Mouse (Mus musculus) CH12.LX (cell line): ENCODE measurements around the gene Slc27a1. TPM values are rescaled to one million over a fixed set of nuclear protein-coding genes. Genes with fewer than 3 reads are reported as not detected.

ENCODE experiments used
- DNase-seq: peaks from one replicate; pipeline ENCODE4 v3.0.0-alpha.2; 2013; ENCODE audit errors: extremely low read depth
- H3K27ac ChIP-seq: 2 replicates; pipeline ENCODE4 v1.5.1; 2012; ENCODE audit warnings: low read depth, mild to moderate bottlenecking, control low read depth, moderate library complexity; ENCODE audit not compliant: insufficient read depth
- H3K27me3 ChIP-seq: replicated peaks from 2 replicates; pipeline ENCODE3; 2012; ENCODE audit warnings: inconsistent platforms
- H3K36me3 ChIP-seq, 2 experiments: replicated peaks in 1 of 2; 2 replicates each; pipeline versions ENCODE3 to v1.6.1; 2012; ENCODE audit warnings: inconsistent platforms in 1 of 2, low read length in 1 of 2, mild to moderate bottlenecking in 1 of 2, mixed read lengths in 1 of 2, moderate library complexity in 1 of 2; ENCODE audit not compliant: control insufficient read depth in 1 of 2, insufficient read depth in 1 of 2
- H3K4me1 ChIP-seq, 2 experiments: 2 replicates each; pipeline ENCODE4 v1.6.1; 2012; ENCODE audit warnings: inconsistent platforms in 1 of 2, moderate library complexity in 1 of 2; ENCODE audit not compliant: insufficient read depth in 2 of 2, control insufficient read depth in 1 of 2
- H3K4me2 ChIP-seq: 2 replicates; pipeline ENCODE4 v1.6.1; 2012; ENCODE audit warnings: low read depth, mild to moderate bottlenecking, control low read depth; ENCODE audit not compliant: poor library complexity, insufficient read depth, severe bottlenecking
- H3K4me3 ChIP-seq, 3 experiments: fragments of 150-350 bp in 1 of 3; sonication (generic) in 1 of 3; replicated peaks in 1 of 3; 2 replicates each; pipeline versions ENCODE3 to v1.5.1; 2011 to 2012; ENCODE audit warnings: low read depth in 2 of 3, low read length in 2 of 3, mild to moderate bottlenecking in 2 of 3, moderate library complexity in 2 of 3, control low read depth in 1 of 3, improper control_type of control experiment in 1 of 3, inconsistent platforms in 1 of 3, mixed read lengths in 1 of 3; ENCODE audit not compliant: poor library complexity in 1 of 3
- H3K79me2 ChIP-seq: replicated peaks from 2 replicates; pipeline ENCODE4 v1.6.1; 2012; ENCODE audit warnings: mild to moderate bottlenecking, moderate library complexity; ENCODE audit not compliant: control insufficient read depth, poor library complexity, insufficient read depth, severe bottlenecking; ENCODE audit errors: extremely low read depth
- H3K9ac ChIP-seq: 2 replicates; pipeline ENCODE4 v1.6.1; 2012; ENCODE audit warnings: low read depth, mild to moderate bottlenecking, control low read depth, moderate library complexity; ENCODE audit not compliant: insufficient read depth
- H3K9me3 ChIP-seq: replicated peaks from 2 replicates; pipeline ENCODE3; 2012; ENCODE audit warnings: low read length, inconsistent platforms, mixed read lengths
- BHLHE40 ChIP-seq: IDR thresholded peaks from 2 replicates; pipeline ENCODE4 v1.6.1; 2011; ENCODE audit warnings: mild to moderate bottlenecking, low read depth, low read length, improper control_type of control experiment
- CHD1 ChIP-seq: IDR thresholded peaks from 2 replicates; pipeline ENCODE4 v1.6.1; 2012; ENCODE audit warnings: low read depth, low read length, improper control_type of control experiment, inconsistent platforms
- CHD2 ChIP-seq: IDR thresholded peaks from 2 replicates; pipeline ENCODE4 v1.6.1; 2011; ENCODE audit warnings: low read length, improper control_type of control experiment
- CTCF ChIP-seq, 2 experiments: IDR thresholded peaks in 1 of 2; conservative IDR thresholded peaks in 1 of 2; 2 replicates each; pipeline ENCODE4 v1.5.1; 2011 to 2012; ENCODE audit warnings: low read depth in 2 of 2, low read length in 2 of 2, improper control_type of control experiment in 1 of 2, inconsistent platforms in 1 of 2, mild to moderate bottlenecking in 1 of 2, moderate library complexity in 1 of 2
- E2F4 ChIP-seq: IDR thresholded peaks from 2 replicates; pipeline ENCODE4 v1.6.1; 2011; ENCODE audit warnings: low read depth, low read length, improper control_type of control experiment; ENCODE audit not compliant: insufficient replicate concordance
- ELF1 ChIP-seq: IDR thresholded peaks from 2 replicates; pipeline ENCODE4 v1.6.1; 2014; ENCODE audit warnings: low read depth, mild to moderate bottlenecking, inconsistent platforms, low read length, improper control_type of control experiment
- EP300 ChIP-seq: IDR thresholded peaks from 2 replicates; pipeline ENCODE4 v1.6.1; 2011; ENCODE audit warnings: low read length, improper control_type of control experiment
- ETS1 ChIP-seq: conservative IDR thresholded peaks from 2 replicates; pipeline ENCODE4 v1.6.1; 2012; ENCODE audit warnings: low read depth, mild to moderate bottlenecking, inconsistent platforms, low read length, improper control_type of control experiment, moderate library complexity
- HCFC1 ChIP-seq: IDR thresholded peaks from 2 replicates; pipeline ENCODE4 v1.6.1; 2012; ENCODE audit warnings: low read depth, mild to moderate bottlenecking, inconsistent platforms, low read length, improper control_type of control experiment
- IRF4 ChIP-seq: IDR thresholded peaks from 2 replicates; pipeline ENCODE4 v1.6.1; 2014; ENCODE audit warnings: low read depth, mild to moderate bottlenecking, inconsistent platforms, low read length, improper control_type of control experiment
- JUN ChIP-seq: IDR thresholded peaks from 2 replicates; pipeline ENCODE4 v1.6.1; 2011; ENCODE audit warnings: low read depth, mild to moderate bottlenecking, low read length, improper control_type of control experiment, moderate library complexity; ENCODE audit not compliant: insufficient read depth
- MAFK ChIP-seq: IDR thresholded peaks from 2 replicates; pipeline ENCODE4 v1.6.1; 2011; ENCODE audit warnings: low read length, improper control_type of control experiment; ENCODE audit not compliant: insufficient replicate concordance
- MAX ChIP-seq: IDR thresholded peaks from 2 replicates; pipeline ENCODE4 v1.6.1; 2011; ENCODE audit warnings: low read length, improper control_type of control experiment
- MAZ ChIP-seq: IDR thresholded peaks from 2 replicates; pipeline ENCODE4 v1.6.1; 2012; ENCODE audit warnings: low read depth, mild to moderate bottlenecking, inconsistent platforms, low read length, improper control_type of control experiment, moderate library complexity
- MEF2A ChIP-seq: IDR thresholded peaks from 2 replicates; pipeline ENCODE4 v1.6.1; 2014; ENCODE audit warnings: low read depth, mild to moderate bottlenecking, inconsistent platforms, low read length, improper control_type of control experiment, borderline replicate concordance
- NRF1 ChIP-seq: IDR thresholded peaks from 2 replicates; pipeline ENCODE4 v1.6.1; 2014; ENCODE audit warnings: low read depth, mild to moderate bottlenecking, inconsistent platforms, low read length, improper control_type of control experiment, moderate library complexity
- POLR2AphosphoS2 ChIP-seq: IDR thresholded peaks from 2 replicates; pipeline ENCODE4 v1.6.1; 2011; ENCODE audit warnings: low read depth, low read length, improper control_type of control experiment
- SMC3 ChIP-seq: IDR thresholded peaks from 2 replicates; pipeline ENCODE4 v1.6.1; 2011; ENCODE audit warnings: low read depth, low read length, improper control_type of control experiment
- TBP ChIP-seq: conservative IDR thresholded peaks from 2 replicates; pipeline ENCODE4 v1.6.1; 2011; ENCODE audit warnings: low read depth, low read length, improper control_type of control experiment
- TCF12 ChIP-seq: IDR thresholded peaks from 2 replicates; pipeline ENCODE4 v1.6.1; 2014; ENCODE audit warnings: low read depth, mild to moderate bottlenecking, inconsistent platforms, low read length, improper control_type of control experiment
- UBTF ChIP-seq: IDR thresholded peaks from 2 replicates; pipeline ENCODE4 v1.6.1; 2012; ENCODE audit warnings: low read depth, mild to moderate bottlenecking, inconsistent platforms, low read length, improper control_type of control experiment, moderate library complexity
- USF1 ChIP-seq: IDR thresholded peaks from 2 replicates; pipeline ENCODE4 v1.6.1; 2014; ENCODE audit warnings: low read depth, mild to moderate bottlenecking, inconsistent platforms, low read length, improper control_type of control experiment
- USF2 ChIP-seq: conservative IDR thresholded peaks from 2 replicates; pipeline ENCODE4 v1.6.1; 2011; ENCODE audit warnings: low read depth, low read length, improper control_type of control experiment
- ZKSCAN1 ChIP-seq: IDR thresholded peaks from 2 replicates; pipeline ENCODE4 v1.6.1; 2012; ENCODE audit warnings: low read depth, inconsistent platforms, low read length, improper control_type of control experiment, borderline replicate concordance
- ZMIZ1 ChIP-seq: IDR thresholded peaks from 2 replicates; pipeline ENCODE4 v1.6.1; 2012; ENCODE audit warnings: low read depth, mild to moderate bottlenecking, inconsistent platforms, low read length, improper control_type of control experiment
- ZNF384 ChIP-seq: IDR thresholded peaks from 2 replicates; pipeline ENCODE4 v1.6.1; 2012; ENCODE audit warnings: low read depth, low read length, improper control_type of control experiment, inconsistent platforms
- dilution Hi-C: fragments of 300-500 bp; cut with MboI; formaldehyde crosslinking; loops from 2 replicates; pipeline ENCODE4 v1.14.3; 2020; ENCODE audit warnings: low sequenced_read_pairs; ENCODE audit not compliant: extremely low pct_unique_long_range_greater_than_20kb, extremely low pct_ligation_motif_present
- in situ Hi-C: fragments of 300-500 bp; cut with MboI; formaldehyde crosslinking; loops from 3 replicates; pipeline ENCODE4 v1.14.3; 2019; ENCODE audit warnings: low sequenced_read_pairs, low pct_ligation_motif_present, low pct_unique_long_range_greater_than_20kb, mixed read lengths
- polyA plus RNA-seq: library from polyadenylated mRNA; unstranded; fragments of >175 nt; gene quantifications from 2 replicates; pipeline ENCODE4 v1.2.1, GENCODE M21; 2012; ENCODE audit warnings: low read depth; ENCODE audit not compliant: insufficient read length
- total RNA-seq, 2 experiments: library from RNA; depleted of rRNA; stranded (reverse); fragments of 300-350 nt in 1 of 2; fragments of >200 nt in 1 of 2; gene quantifications; 2 replicates each; pipeline ENCODE4 v1.2.3; 2012 to 2014

The Slc27a1 gene
- total and polyA plus RNA-seq, 3 experiments = 1.8 to 4.0 (median 2.4) TPM

GRCm38 (mm10) chr8:71610822-71611651 is 42.4 kb downstream of the Slc27a1 start, which contains the start of gene Colgalt1 (continued):
- no peak for TF ChIP-seq CTCF (conservative IDR thresholded peaks at IDR 0.05 in 1 of 2, IDR thresholded peaks at IDR 0.05 in 1 of 2; ENCODE audit: low read depth in 2 of 2, low read length in 2 of 2)
- peak; percentile 68; the same call in 1 of the 2 replicates for TF ChIP-seq POLR2AphosphoS2
- no peak for TF ChIP-seq ZNF384
- TF ChIP-seq JUN = no peak
- TF ChIP-seq ELF1 = peak; percentile 90
- peak; percentile 43; the same call in 1 of the 2 replicates for TF ChIP-seq ETS1
- no peak for TF ChIP-seq USF1
- peak; percentile 45; the same call in 1 of the 2 replicates for TF ChIP-seq IRF4
- peak; percentile 58; the same call in 1 of the 2 replicates for TF ChIP-seq MAZ
- no peak for TF ChIP-seq CHD1
- TF ChIP-seq NRF1 = 0 out of 2 replicates have a peak, but pooled peaks have one; percentile 32

GRCm38 (mm10) chr8:71612141-71612540 is 43.5 kb downstream of the Slc27a1 start:
- in situ Hi-C loops (no loop called here), dilution Hi-C loops (no loop called here)
- Histone ChIP-seq H3K79me2 (peaks cover 20% of the 10 kb centered on the region), H3K9ac (peak overlapping the region; percentile 79; the same call in 1 of the 2 replicates), H3K36me3 (peaks cover 32 to 74% of the 10 kb centered on the region in 2 experiments), H3K4me2 (peak overlapping the region; percentile 83), H3K9me3 (no peaks in the 10 kb centered on the region), H3K27ac (peak overlapping the region; percentile 27; the same call in 1 of the 2 replicates), H3K4me3 (peak overlapping the region; percentile 86 to 90 (median 86)), H3K4me1 (peaks cover 16 to 54% of the 10 kb centered on the region in 2 experiments), H3K27me3 (no peaks in the 10 kb centered on the region)
- TF ChIP-seq ELF1 (no peak), MAZ (no peak), MAX (no peak), UBTF (no peak), MEF2A (no peak), ZKSCAN1 (no peak), BHLHE40 (no peak)
- DNase-seq = no peak

GRCm38 (mm10) chr8:71613418-71613817 is 44.7 kb downstream of the Slc27a1 start:
- H3K27me3 ChIP-seq = no peaks in the 10 kb centered on the region

More at GRCm38 (mm10) chr8:71613418-71613817, 44.7 kb downstream of the Slc27a1 start:
- TF ChIP-seq USF2 = no peak
- TF ChIP-seq MAX = no peak
- peak; percentile 77 for TF ChIP-seq ELF1
- no peak for TF ChIP-seq SMC3
- no peak; the same call in 1 of the 2 replicates for TF ChIP-seq TCF12
- no peak for TF ChIP-seq HCFC1
- TF ChIP-seq CHD2 = no peak
- TF ChIP-seq BHLHE40 = 0 out of 2 replicates have a peak, but pooled peaks have one; percentile 16
- no peak for TF ChIP-seq POLR2AphosphoS2
- no peak for TF ChIP-seq E2F4
- TF ChIP-seq MAFK = no peak
- TF ChIP-seq ZMIZ1 = no peak
- TF ChIP-seq TBP = no peak
- TF ChIP-seq ZNF384 = no peak
- 0 out of 2 replicates have a peak, but pooled peaks have one; percentile 33 for TF ChIP-seq EP300
- TF ChIP-seq ZKSCAN1 = no peak
- peaks cover 4% of the 10 kb centered on the region for H3K9me3 ChIP-seq
- peaks cover 20% of the 10 kb centered on the region for H3K79me2 ChIP-seq
- 0 out of 2 replicates have a peak overlapping the region, but pooled peaks have one; percentile 83 for H3K4me2 ChIP-seq
- peaks cover 40 to 74% of the 10 kb centered on the region in 2 experiments for H3K36me3 ChIP-seq
- H3K4me1 ChIP-seq = peaks cover 16 to 49% of the 10 kb centered on the region in 2 experiments
- DNase-seq = no peak
- peak overlapping the region in 1 of 3 experiments; percentile 86 for H3K4me3 ChIP-seq
- dilution Hi-C loops (no loop called here), in situ Hi-C loops (no loop called here)
- H3K9ac ChIP-seq = no peak overlapping the region
- peak overlapping the region; percentile 7; the same call in 1 of the 2 replicates for H3K27ac ChIP-seq
